15 mouse cellular contexts compared by ENCODE assay signal in genomic region chr14:45365196-45365587, GRCm38 (mm10). TPM values are rescaled to one million over a fixed set of nuclear protein-coding genes. Genes with fewer than 3 reads are reported as not detected.
DNase-seq lines count a peak whose midpoint lies in the region; ATAC-seq lines count a peak whose summit lies in the region.
"Had no signal": no experiment of that assay in that cellular context is flagged by ENCODE, and none has a peak within 500 bp of the region (broad histone marks: within the 10 kb centered on the region; RNA-seq: fewer than 3 reads in every experiment).

No protein-coding gene starts in this region.

- H3K4me2 ChIP-seq in hindbrain, embryonic 13.5 days = no peak overlapping the region
- H3K4me2 ChIP-seq in hindbrain, embryonic 14.5 days (replicated peaks) = no peak overlapping the region
- no peak overlapping the region for H3K4me2 ChIP-seq in midbrain, embryonic 13.5 days (replicated peaks)
- H3K4me2 ChIP-seq in midbrain, embryonic 11.5 days = no peak overlapping the region
- H3K4me2 ChIP-seq: kidney, embryonic 15.5 days; liver, embryonic 13.5 days; lung, embryonic 14.5 days had no signal

- no peak overlapping the region for H3K9ac ChIP-seq in hindbrain, embryonic 13.5 days
- H3K9ac ChIP-seq in hindbrain, embryonic 14.5 days = no peak overlapping the region
- H3K9ac ChIP-seq in midbrain, embryonic 13.5 days (replicated peaks) = no peak overlapping the region
- no peak overlapping the region for H3K9ac ChIP-seq in midbrain, embryonic 11.5 days (ENCODE audit: low read length)
- H3K9ac ChIP-seq: kidney, embryonic 15.5 days; liver, embryonic 13.5 days; lung, embryonic 14.5 days had no signal

- H3K36me3 ChIP-seq in hindbrain, embryonic 13.5 days = peaks cover 13% of the 10 kb centered on the region
- peaks cover 17% of the 10 kb centered on the region for H3K36me3 ChIP-seq in hindbrain, embryonic 14.5 days (replicated peaks; ENCODE audit: control insufficient read depth, insufficient read depth)
- peaks cover 18% of the 10 kb centered on the region for H3K36me3 ChIP-seq in midbrain, embryonic 13.5 days
- peaks cover 9% of the 10 kb centered on the region for H3K36me3 ChIP-seq in midbrain, embryonic 11.5 days (ENCODE audit: control insufficient read depth, insufficient read depth, low read length)

- 84% methylated on average over 6 of the region's 6 CpGs for WGBS in hindbrain, embryonic 13.5 days
- 82% methylated on average over 6 of the region's 6 CpGs for WGBS in hindbrain, embryonic 14.5 days
- 90% methylated on average over 6 of the region's 6 CpGs for WGBS in midbrain, embryonic 13.5 days
- WGBS in midbrain, embryonic 11.5 days = 89% methylated on average over 6 of the region's 6 CpGs

- H3K4me1 ChIP-seq in hindbrain, embryonic 13.5 days (replicated peaks) = no peaks in the 10 kb centered on the region
- H3K4me1 ChIP-seq in hindbrain, embryonic 14.5 days (replicated peaks; ENCODE audit: control insufficient read depth, insufficient read depth, low read length) = no peaks in the 10 kb centered on the region
- H3K4me1 ChIP-seq in midbrain, embryonic 13.5 days (replicated peaks) = 0 out of 2 replicates have a peak, but pooled peaks cover 8% of the 10 kb centered on the region
- no peaks in the 10 kb centered on the region for H3K4me1 ChIP-seq in midbrain, embryonic 11.5 days (ENCODE audit: control insufficient read depth, insufficient read depth, low read length)
- H3K4me1 ChIP-seq: kidney, embryonic 15.5 days had no signal

- DNase-seq in hindbrain, embryonic 14.5 days (ENCODE audit: low spot score) = no peak
- DNase-seq in midbrain, embryonic 11.5 days (ENCODE audit: low spot score, missing footprints) = no peak
- peak; percentile 45 for DNase-seq in ZHBTc4 (ENCODE audit: low read depth, low spot score)
- no peak for DNase-seq in adrenal gland, adult 8-10 months
- no peak for DNase-seq in retina, postnatal 1 day
- DNase-seq: kidney, postnatal 4 days; layer of hippocampus, adult 9-11 months; liver, embryonic 13.5 days; lung, embryonic 14.5 days; right cerebral cortex, adult 18-20 months had no signal

- no peak overlapping the region for H3K27ac ChIP-seq in hindbrain, embryonic 13.5 days
- no peak overlapping the region for H3K27ac ChIP-seq in hindbrain, embryonic 14.5 days
- peak overlapping the region; percentile 3; the same call in 1 of the 2 replicates for H3K27ac ChIP-seq in midbrain, embryonic 13.5 days
- H3K27ac ChIP-seq in midbrain, embryonic 11.5 days (ENCODE audit: low read depth, low read length) = no peak overlapping the region
- H3K27ac ChIP-seq: kidney, embryonic 15.5 days; liver, embryonic 13.5 days had no signal

- no peak overlapping the region for H3K4me3 ChIP-seq in hindbrain, embryonic 13.5 days
- H3K4me3 ChIP-seq in hindbrain, embryonic 14.5 days (replicated peaks; ENCODE audit: low read length) = no peak overlapping the region
- no peak overlapping the region for H3K4me3 ChIP-seq in midbrain, embryonic 13.5 days (replicated peaks)
- H3K4me3 ChIP-seq in midbrain, embryonic 11.5 days (ENCODE audit: low read depth, low read length) = no peak overlapping the region
- H3K4me3 ChIP-seq: kidney, embryonic 15.5 days; liver, embryonic 13.5 days had no signal

- no peaks in the 10 kb centered on the region for H3K9me3 ChIP-seq in hindbrain, embryonic 13.5 days
- no peaks in the 10 kb centered on the region for H3K9me3 ChIP-seq in hindbrain, embryonic 14.5 days (ENCODE audit: control insufficient read depth, low read length)
- no peaks in the 10 kb centered on the region for H3K9me3 ChIP-seq in midbrain, embryonic 13.5 days
- peaks cover 3% of the 10 kb centered on the region; the same call in 1 of the 2 replicates for H3K9me3 ChIP-seq in midbrain, embryonic 11.5 days (ENCODE audit: control insufficient read depth, low read length)
- H3K9me3 ChIP-seq: G1E; kidney, embryonic 15.5 days; liver, embryonic 13.5 days had no signal

- ATAC-seq in hindbrain, embryonic 13.5 days (ENCODE audit: low FRiP score) = peak; percentile 21; the same call in 1 of the 2 replicates
- no peak for ATAC-seq in hindbrain, embryonic 14.5 days (ENCODE audit: low FRiP score)
- no peak for ATAC-seq in midbrain, embryonic 13.5 days
- no peak for ATAC-seq in midbrain, embryonic 11.5 days (ENCODE audit: low FRiP score)
- ATAC-seq: intestine, embryonic 16.5 days had no signal

- no peaks in the 10 kb centered on the region for H3K27me3 ChIP-seq in hindbrain, embryonic 13.5 days
- no peaks in the 10 kb centered on the region for H3K27me3 ChIP-seq in hindbrain, embryonic 14.5 days (ENCODE audit: control insufficient read depth, insufficient read depth, low read length)
- H3K27me3 ChIP-seq in midbrain, embryonic 13.5 days = no peaks in the 10 kb centered on the region
- no peaks in the 10 kb centered on the region for H3K27me3 ChIP-seq in midbrain, embryonic 11.5 days (ENCODE audit: control insufficient read depth, insufficient read depth, low read length)
- H3K27me3 ChIP-seq: kidney, embryonic 15.5 days; liver, embryonic 13.5 days had no signal

RNA-seq across cellular contexts. Expression of gene Styx, which starts 14.3 kb away (rescaled TPM):
- 58.1 and 60.5 TPM in 2 replicates for polyA plus RNA-seq in hindbrain, embryonic 13.5 days (2015; fragmentation: Nextera tagmentation; extraction: Ambion mirVana)
- 69.1 and 72.1 TPM in 2 replicates for polyA plus RNA-seq in hindbrain, embryonic 14.5 days (2014; fragmentation: Nextera tagmentation; extraction: Ambion mirVana)
- 52.6 and 54.7 TPM in 2 replicates for polyA plus RNA-seq in midbrain, embryonic 13.5 days (2015; fragmentation: Nextera tagmentation; extraction: Ambion mirVana)
- polyA plus RNA-seq in midbrain, embryonic 11.5 days (2014; fragmentation: Nextera tagmentation; extraction: Ambion mirVana) = 31.5 and 34.8 TPM in 2 replicates
- total RNA-seq in adrenal gland, adult 8-10 months (2022) = 10 to 100 TPM; 20.7 to 25.4 (median 22.1) TPM

RNA-seq across cellular contexts. Expression of gene Psmc6, which starts 35.6 kb away (rescaled TPM):
- polyA plus RNA-seq in hindbrain, embryonic 13.5 days (2015; fragmentation: Nextera tagmentation; extraction: Ambion mirVana) = 171 and 178 TPM in 2 replicates
- polyA plus RNA-seq in hindbrain, embryonic 14.5 days (2014; fragmentation: Nextera tagmentation; extraction: Ambion mirVana) = 169 and 182 TPM in 2 replicates
- 184 and 202 TPM in 2 replicates for polyA plus RNA-seq in midbrain, embryonic 13.5 days (2015; fragmentation: Nextera tagmentation; extraction: Ambion mirVana)
- 258 and 276 TPM in 2 replicates for polyA plus RNA-seq in midbrain, embryonic 11.5 days (2014; fragmentation: Nextera tagmentation; extraction: Ambion mirVana)
- total RNA-seq in adrenal gland, adult 8-10 months (2022) = 100 to 1,000 TPM; 101 to 144 (median 136) TPM

RNA-seq across cellular contexts. Expression of gene Gnpnat1, which starts 39.5 kb away (rescaled TPM):
- 26.9 and 28.4 TPM in 2 replicates for polyA plus RNA-seq in hindbrain, embryonic 13.5 days (2015; fragmentation: Nextera tagmentation; extraction: Ambion mirVana)
- polyA plus RNA-seq in hindbrain, embryonic 14.5 days (2014; fragmentation: Nextera tagmentation; extraction: Ambion mirVana) = 29.5 and 30.2 TPM in 2 replicates
- 29.2 and 30.6 TPM in 2 replicates for polyA plus RNA-seq in midbrain, embryonic 13.5 days (2015; fragmentation: Nextera tagmentation; extraction: Ambion mirVana)
- 42.7 and 46.6 TPM in 2 replicates for polyA plus RNA-seq in midbrain, embryonic 11.5 days (2014; fragmentation: Nextera tagmentation; extraction: Ambion mirVana)
- total RNA-seq in adrenal gland, adult 8-10 months (2022) = 10 to 100 TPM; 26.6 to 37.7 (median 31.8) TPM

RNA-seq across cellular contexts. Expression of gene Ero1l, which starts 46.6 kb away (rescaled TPM):
- polyA plus RNA-seq in hindbrain, embryonic 13.5 days (2015; fragmentation: Nextera tagmentation; extraction: Ambion mirVana) = 26.7 and 28.5 TPM in 2 replicates
- 23.2 and 25.3 TPM in 2 replicates for polyA plus RNA-seq in hindbrain, embryonic 14.5 days (2014; fragmentation: Nextera tagmentation; extraction: Ambion mirVana)
- polyA plus RNA-seq in midbrain, embryonic 13.5 days (2015; fragmentation: Nextera tagmentation; extraction: Ambion mirVana) = 29.4 and 33.7 TPM in 2 replicates
- 33.8 and 40.9 TPM in 2 replicates for polyA plus RNA-seq in midbrain, embryonic 11.5 days (2014; fragmentation: Nextera tagmentation; extraction: Ambion mirVana)
- total RNA-seq in adrenal gland, adult 8-10 months (2022) = 10 to 100 TPM; 52.1 to 60.2 (median 54.6) TPM
